Mouse (Mus musculus) Patski (cell line): Measurements from ENCODE around the gene Spag9. TPM values are rescaled to one million over a fixed set of nuclear protein-coding genes. Genes with fewer than 3 reads are reported as not detected.
"Not testable (repeated sequence)": the region's sequence is repeated elsewhere in the genome, so short reads cannot be mapped to it uniquely, and the experiment has no call there.

ENCODE experiments used
- ATAC-seq: fragments of 100-300 bp; one replicate; pipeline ENCODE4 v1.8.0; 2021
- CTCF ChIA-PET: fragments of 350-600 bp; sonication (Branson Sonifier 250); formaldehyde crosslinking; loops from one replicate; lab custom pipeline; 2022; ENCODE audit warnings: inconsistent platforms; lab: Charles Lee
- POLR2A ChIA-PET: fragments of 350-600 bp; sonication (Branson Sonifier 250); formaldehyde crosslinking; loops from one replicate; lab custom pipeline; 2022; ENCODE audit warnings: antibody characterized with exemption, inconsistent platforms; lab: Charles Lee
- DNase-seq: peaks from one replicate; pipeline ENCODE4 v3.0.0-alpha.2; 2011; ENCODE audit warnings: low read depth, low spot score
- H3K27me3 ChIP-seq: fragments of 371-371 bp; one replicate; pipeline ENCODE4 v1.5.1; 2021
- CTCF ChIP-seq: fragments of 100-300 bp; IDR thresholded peaks from one replicate; pipeline ENCODE4 v1.5.1; 2021
- in situ Hi-C: fragments of 300-500 bp; cut with MboI; formaldehyde crosslinking; loops from 3 replicates; pipeline ENCODE4 v1.11.1; 2018; ENCODE audit warnings: low pct_unique_long_range_greater_than_20kb, mixed read lengths
- polyA plus RNA-seq: library from polyadenylated mRNA; unstranded; gene quantifications from one replicate; pipeline ENCODE4 v1.2.3, GENCODE M21; 2021

Gene Spag9
- polyA plus RNA-seq, 1 experiment from 2014 or later: 64.7 TPM

GRCm38 (mm10) chr11:94043998-94044985 lies 48.4 kb downstream of the Spag9 start:
- ATAC-seq (no peak), DNase-seq (peak; percentile 4)
- ChIA-PET CTCF (interaction anchor here (1.0 to 2.3 kb wide), 2 partner anchors 8 to 48 kb away, joined by 3 to 12 read pairs; no protein-coding TSS in a partner anchor), POLR2A (no interaction called here)
- in situ Hi-C loops: no loop called here
- H3K27me3 ChIP-seq: no peaks in the 10 kb centered on the region
- no peak for TF ChIP-seq CTCF

- CTCF ChIA-PET: interaction anchor here (1.0 to 2.3 kb wide), 4 partner anchors 9 to 39 kb away, joined by 3 to 12 read pairs (median 3); no protein-coding TSS in a partner anchor
- no peaks in the 10 kb centered on the region for H3K27me3 ChIP-seq
- in situ Hi-C loops: no loop called here
- POLR2A ChIA-PET: no interaction called here
- ATAC-seq (no peak), DNase-seq (no peak)
- no peak for TF ChIP-seq CTCF
These were observed 49.1 kb downstream of the Spag9 start for GRCm38 (mm10) chr11:94045016-94045415.

GRCm38 (mm10) chr11:94047288-94047687 lies 51.4 kb downstream of the Spag9 start:
- TF ChIP-seq CTCF: no peak
- ATAC-seq: no peak
- in situ Hi-C loops: no loop called here
- DNase-seq: no peak
- no peaks in the 10 kb centered on the region for H3K27me3 ChIP-seq
- ChIA-PET POLR2A (no interaction called here), CTCF (interaction anchor here (1.0 to 3.1 kb wide), 3 partner anchors 11 to 25 kb away, joined by 3 to 24 read pairs (median 3); no protein-coding TSS in a partner anchor)

DNA sequence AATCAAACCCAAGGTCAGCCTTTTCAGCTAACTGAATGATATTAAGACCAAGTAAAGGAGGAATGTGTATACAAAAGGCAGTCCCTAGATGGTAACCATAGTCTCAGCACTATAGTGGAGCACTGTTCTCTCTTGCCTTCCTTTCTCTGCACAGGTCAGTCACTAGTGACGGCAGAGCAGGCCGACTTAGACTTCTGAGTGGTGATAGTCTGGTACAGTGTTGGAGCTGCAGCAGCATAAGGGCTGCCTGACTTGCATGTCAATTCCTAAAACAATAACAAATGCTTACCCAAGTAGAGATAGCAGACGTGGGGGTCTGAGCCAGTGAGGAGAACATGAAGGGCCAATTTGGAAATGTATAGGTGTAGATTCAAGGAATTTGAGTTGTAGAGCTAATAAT lies 58.3 kb downstream of the Spag9 start:
- DNase-seq (no peak), ATAC-seq (no peak)
- TF ChIP-seq CTCF: no peak
- ChIA-PET CTCF (interaction anchor here (1.1 kb wide), 1 partner anchor 10 kb away, joined by 4 read pairs; no protein-coding TSS in a partner anchor), POLR2A (no interaction called here)
- in situ Hi-C loops: no loop called here
- H3K27me3 ChIP-seq: no peaks in the 10 kb centered on the region

GRCm38 (mm10) chr11:94054901-94055300 lies 59.0 kb downstream of the Spag9 start:
- H3K27me3 ChIP-seq: no peaks in the 10 kb centered on the region
- DNase-seq (no peak), ATAC-seq (no peak)
- TF ChIP-seq CTCF: no peak
- POLR2A ChIA-PET: no interaction called here
- CTCF ChIA-PET: interaction anchor here (1.1 to 1.2 kb wide), 2 partner anchors 9 to 13 kb away, joined by 3 to 4 read pairs; no protein-coding TSS in a partner anchor
- in situ Hi-C loops: no loop called here

DNA sequence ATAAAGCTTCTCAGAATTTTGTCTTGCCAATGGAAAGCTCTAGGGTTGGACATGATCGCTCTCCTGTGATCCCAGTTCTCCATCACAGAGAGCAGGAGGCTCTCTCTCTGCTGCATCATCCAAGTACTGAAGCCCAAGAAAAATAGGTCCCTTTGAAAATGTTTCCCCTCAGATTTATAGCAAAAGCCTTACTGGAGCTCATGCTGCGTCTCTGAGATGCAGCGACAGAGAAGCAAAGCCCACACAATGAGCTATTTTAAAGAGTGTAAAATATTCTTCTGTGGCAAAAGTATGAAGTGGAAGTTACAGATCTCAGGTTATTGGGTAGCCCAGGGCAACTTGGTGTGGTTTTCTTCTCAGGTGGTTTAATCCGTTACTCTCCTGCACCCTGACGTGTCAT lies 68.0 kb downstream of the Spag9 start:
- POLR2A ChIA-PET: no interaction called here
- CTCF ChIA-PET: interaction anchor here (1.0 to 1.5 kb wide), 4 partner anchors 10 to 58 kb away, joined by 3 to 6 read pairs (median 4); no protein-coding TSS in a partner anchor
- no peaks in the 10 kb centered on the region for H3K27me3 ChIP-seq
- TF ChIP-seq CTCF: no peak
- ATAC-seq (no peak), DNase-seq (no peak)
- in situ Hi-C loops: no loop called here

DNA sequence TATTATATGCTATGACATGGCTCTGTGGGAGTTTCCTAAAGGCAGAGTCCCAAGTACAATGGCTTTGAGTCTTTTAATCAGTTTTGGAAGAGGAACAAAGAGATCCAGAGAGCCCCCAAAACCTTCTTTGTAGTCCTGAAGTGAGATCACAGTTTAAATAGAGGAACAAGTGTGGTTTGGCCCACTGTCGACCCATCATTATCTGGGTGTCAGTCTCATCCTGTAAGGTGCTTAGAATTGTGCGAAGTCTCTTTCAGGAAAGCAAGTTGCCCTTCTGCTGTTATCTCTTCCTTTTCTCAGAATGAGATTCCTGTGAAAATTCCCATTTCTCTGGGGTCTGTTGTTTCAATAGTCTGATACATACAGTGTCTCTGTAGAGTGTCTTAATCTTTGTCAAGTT lies 74.6 kb downstream of the Spag9 start:
- no peaks in the 10 kb centered on the region for H3K27me3 ChIP-seq
- in situ Hi-C loops: no loop called here
- DNase-seq (no peak), ATAC-seq (no peak)
- CTCF ChIA-PET: no interaction called here
- POLR2A ChIA-PET: no interaction called here
- no peak for TF ChIP-seq CTCF

DNA sequence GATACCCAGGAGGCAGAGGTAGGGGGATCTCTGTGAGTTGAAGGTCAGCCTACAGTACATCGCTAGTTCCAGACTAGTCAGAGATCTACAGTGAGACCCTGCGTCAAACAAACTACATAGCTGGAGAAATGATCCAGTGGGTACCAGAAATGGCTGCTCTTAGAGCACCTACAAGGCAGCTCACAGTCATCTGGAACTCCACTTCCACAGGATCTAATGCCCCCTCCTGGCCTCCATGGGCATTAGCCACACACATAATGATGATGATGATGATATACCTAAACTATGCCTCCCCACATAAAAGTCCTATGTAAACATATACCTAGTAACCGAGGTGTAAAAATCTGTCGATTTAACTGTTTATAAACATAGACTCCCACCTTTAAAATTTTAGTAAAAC lies 77.4 kb downstream of the Spag9 start:
- peak; percentile 34 for TF ChIP-seq CTCF
- POLR2A ChIA-PET: no interaction called here
- CTCF ChIA-PET: no interaction called here
- H3K27me3 ChIP-seq: no peaks in the 10 kb centered on the region
- ATAC-seq (no peak), DNase-seq (no peak)
- in situ Hi-C loops: no loop called here

GRCm38 (mm10) chr11:94086966-94087365 lies 91.1 kb downstream of the Spag9 start:
- DNase-seq: not testable (repeated sequence)

GRCm38 (mm10) chr11:94090496-94090895 lies 94.6 kb downstream of the Spag9 start:
- in situ Hi-C loops: no loop called here
- no peak for TF ChIP-seq CTCF
- POLR2A ChIA-PET: interaction anchor here (0.7 kb wide), 1 partner anchor 115 kb away, joined by 3 read pairs; no protein-coding TSS in a partner anchor
- DNase-seq: no peak
- CTCF ChIA-PET: interaction anchor here (0.7 to 1.3 kb wide), 3 partner anchors 8 to 55 kb away, joined by 3 to 6 read pairs (median 3); no protein-coding TSS in a partner anchor
- ATAC-seq: no peak
- H3K27me3 ChIP-seq: no peaks in the 10 kb centered on the region

More at GRCm38 (mm10) chr11:94086966-94087365, 91.1 kb downstream of the Spag9 start:
- H3K27me3 ChIP-seq, POLR2A ChIA-PET, in situ Hi-C loops, ATAC-seq: not testable (repeated sequence)
- peak; percentile 48 for TF ChIP-seq CTCF
- CTCF ChIA-PET: interaction anchor here (1.2 to 2.9 kb wide), 8 partner anchors 13 to 117 kb away, joined by 3 to 14 read pairs (median 5); no protein-coding TSS in a partner anchor
